Mouse (Mus musculus) MEL (cell line): ENCODE results near the gene Prr23a3.

Experiments used
- CTCF ChIP-seq, 3 experiments: IDR thresholded peaks in 2 of 3; conservative IDR thresholded peaks in 1 of 3; 2 replicates each; pipeline ENCODE4 v1.5.1; 2011 to 2012; ENCODE audit warnings: low read length in 3 of 3, low read depth in 2 of 3, mild to moderate bottlenecking in 2 of 3, improper control_type of control experiment in 1 of 3, inconsistent platforms in 1 of 3, mixed read lengths in 1 of 3, moderate library complexity in 1 of 3; ENCODE audit not compliant: control insufficient read depth in 1 of 3, insufficient read depth in 1 of 3, poor library complexity in 1 of 3, severe bottlenecking in 1 of 3
- GATA1 ChIP-seq: IDR thresholded peaks from 2 replicates; pipeline ENCODE4 v1.6.1; 2011; ENCODE audit warnings: low read depth, low read length, improper control_type of control experiment
- HCFC1 ChIP-seq: IDR thresholded peaks from 2 replicates; pipeline ENCODE4 v1.6.1; 2012; ENCODE audit warnings: low read depth, mild to moderate bottlenecking, inconsistent platforms, low read length, improper control_type of control experiment, moderate library complexity
- POLR2AphosphoS2 ChIP-seq: IDR thresholded peaks from 2 replicates; pipeline ENCODE4 v1.6.1; 2011; ENCODE audit warnings: low read length, improper control_type of control experiment
- TCF12 ChIP-seq: IDR thresholded peaks from 2 replicates; pipeline ENCODE4 v1.6.1; 2014; ENCODE audit warnings: low read depth, mild to moderate bottlenecking, inconsistent platforms, low read length, improper control_type of control experiment, moderate library complexity

DNA sequence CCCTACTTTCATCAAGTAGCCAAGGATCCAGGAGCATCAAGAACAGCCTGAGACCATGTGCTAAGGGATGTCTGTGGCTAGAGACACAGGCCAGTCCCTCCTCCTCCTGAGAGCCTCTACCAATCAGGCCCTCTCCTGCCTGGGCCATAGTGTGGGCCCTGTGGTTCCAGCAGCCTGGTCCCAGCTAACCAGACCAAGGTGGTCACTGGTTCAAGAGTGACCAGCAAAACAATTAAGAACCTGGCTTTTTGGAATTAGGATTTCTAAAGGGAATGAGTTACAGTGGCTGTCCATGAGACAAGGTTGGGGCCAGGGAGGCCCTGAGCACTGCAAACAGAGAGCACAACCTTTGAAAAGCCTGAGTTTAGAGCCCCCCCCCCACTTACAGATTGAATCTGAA, 43.5 kb upstream of the Prr23a3 start:
- TF ChIP-seq CTCF (IDR thresholded peaks at IDR 0.05 in 2 of 3, conservative IDR thresholded peaks at IDR 0.05 in 1 of 3; ENCODE audit: control insufficient read depth in 1 of 3, insufficient read depth in 1 of 3, low read depth in 2 of 3, low read length in 3 of 3, poor library complexity in 1 of 3, severe bottlenecking in 1 of 3) (no peak), POLR2AphosphoS2 (no peak), GATA1 (no peak), HCFC1 (no peak), TCF12 (no peak)
